Mouse (Mus musculus) brown adipose tissue, adult 24 weeks (tissue): ENCODE measurements around the gene Kcns1. TPM values are rescaled to one million over a fixed set of nuclear protein-coding genes. Genes with fewer than 3 reads are reported as not detected.

Experiments used
- H3K27ac ChIP-seq: fragments of 200-500 bp; replicated peaks from 2 replicates; pipeline ENCODE4 v1.5.1; 2012; ENCODE audit warnings: low read depth, mild to moderate bottlenecking, low read length
- H3K4me1 ChIP-seq: fragments of 200-500 bp; 2 replicates; pipeline ENCODE4 v1.6.1; 2012; ENCODE audit warnings: low read length, mixed read lengths; ENCODE audit not compliant: control insufficient read depth, insufficient read depth, insufficient read length
- H3K4me3 ChIP-seq: fragments of 200-500 bp; 2 replicates; pipeline ENCODE4 v1.5.1; 2012; ENCODE audit warnings: low read depth, mild to moderate bottlenecking, low read length, moderate library complexity; ENCODE audit not compliant: insufficient read depth
- polyA plus RNA-seq: library from polyadenylated mRNA; stranded (reverse); fragments of >200 nt; gene quantifications from 2 replicates; pipeline ENCODE4 v1.2.4, GENCODE M21; 2012; ENCODE audit not compliant: missing spikeins, insufficient read depth, insufficient read length

Kcns1 gene
- polyA plus RNA-seq, 1 experiment: not detected

GRCm38 (mm10) chr2:164152341-164152740, 18.6 kb downstream of the Kcns1 start:
- Histone ChIP-seq H3K4me3 (no peak overlapping the region), H3K4me1 (no peaks in the 10 kb centered on the region), H3K27ac (no peak overlapping the region)

- no peak overlapping the region for H3K4me3 ChIP-seq
- H3K4me1 ChIP-seq: no peaks in the 10 kb centered on the region
- no peak overlapping the region for H3K27ac ChIP-seq
Measured at GRCm38 (mm10) chr2:164150086-164150760, 20.7 kb downstream of the Kcns1 start.

GRCm38 (mm10) chr2:164146556-164146955, 24.4 kb downstream of the Kcns1 start:
- H3K4me3 ChIP-seq: no peak overlapping the region
- H3K4me1 ChIP-seq: no peaks in the 10 kb centered on the region
- no peak overlapping the region for H3K27ac ChIP-seq

GRCm38 (mm10) chr2:164144541-164144940, 26.4 kb downstream of the Kcns1 start:
- H3K27ac ChIP-seq: no peak overlapping the region
- H3K4me1 ChIP-seq: no peaks in the 10 kb centered on the region

GRCm38 (mm10) chr2:164144025-164144424, 26.9 kb downstream of the Kcns1 start:
- Histone ChIP-seq H3K4me1 (no peaks in the 10 kb centered on the region), H3K4me3 (no peak overlapping the region), H3K27ac (no peak overlapping the region)

More at GRCm38 (mm10) chr2:164144541-164144940, 26.4 kb downstream of the Kcns1 start:
- H3K4me3 ChIP-seq: no peak overlapping the region

GRCm38 (mm10) chr2:164142021-164142420, 28.9 kb downstream of the Kcns1 start:
- H3K4me3 ChIP-seq: no peak overlapping the region
- no peaks in the 10 kb centered on the region for H3K4me1 ChIP-seq
- no peak overlapping the region for H3K27ac ChIP-seq

- no peak overlapping the region for H3K27ac ChIP-seq
Measured at GRCm38 (mm10) chr2:164137754-164138153, 33.2 kb downstream of the Kcns1 start.

GRCm38 (mm10) chr2:164136393-164136792, 34.5 kb downstream of the Kcns1 start:
- H3K4me3 ChIP-seq: no peak overlapping the region
- no peaks in the 10 kb centered on the region for H3K4me1 ChIP-seq
- H3K27ac ChIP-seq: no peak overlapping the region

More at GRCm38 (mm10) chr2:164137754-164138153, 33.2 kb downstream of the Kcns1 start:
- no peak overlapping the region for H3K4me3 ChIP-seq
- H3K4me1 ChIP-seq: no peaks in the 10 kb centered on the region

GRCm38 (mm10) chr2:164135367-164135766, 35.5 kb downstream of the Kcns1 start:
- Histone ChIP-seq H3K4me1 (no peaks in the 10 kb centered on the region), H3K4me3 (no peak overlapping the region), H3K27ac (no peak overlapping the region)

- Histone ChIP-seq H3K4me3 (no peak overlapping the region), H3K4me1 (no peaks in the 10 kb centered on the region), H3K27ac (no peak overlapping the region)
Measured at GRCm38 (mm10) chr2:164134563-164134962, 36.4 kb downstream of the Kcns1 start.

- no peak overlapping the region for H3K27ac ChIP-seq
- no peaks in the 10 kb centered on the region for H3K4me1 ChIP-seq
- no peak overlapping the region for H3K4me3 ChIP-seq
Measured at GRCm38 (mm10) chr2:164131586-164131985, 39.3 kb downstream of the Kcns1 start.

- H3K4me3 ChIP-seq: no peak overlapping the region
- H3K4me1 ChIP-seq: no peaks in the 10 kb centered on the region
- H3K27ac ChIP-seq: no peak overlapping the region
Measured at GRCm38 (mm10) chr2:164128576-164129411, 42.1 kb downstream of the Kcns1 start.

- H3K27ac ChIP-seq: no peak overlapping the region
- H3K4me1 ChIP-seq: no peaks in the 10 kb centered on the region
- no peak overlapping the region for H3K4me3 ChIP-seq
Measured at GRCm38 (mm10) chr2:164127297-164127696, 43.6 kb downstream of the Kcns1 start.

- Histone ChIP-seq H3K4me3 (no peak overlapping the region), H3K27ac (no peak overlapping the region), H3K4me1 (no peaks in the 10 kb centered on the region)
Measured at GRCm38 (mm10) chr2:164126533-164126955, 44.4 kb downstream of the Kcns1 start.

GRCm38 (mm10) chr2:164123169-164123766, 47.6 kb downstream of the Kcns1 start:
- Histone ChIP-seq H3K27ac (no peak overlapping the region), H3K4me3 (no peak overlapping the region), H3K4me1 (no peaks in the 10 kb centered on the region)
